Mouse (Mus musculus) small intestine, adult 2 months (tissue): Measurements from ENCODE around the gene Gpatch2l.

Source experiments
- CTCF ChIP-seq: fragments of 200-500 bp; IDR thresholded peaks from 2 replicates; pipeline ENCODE4 v1.5.1; 2012; ENCODE audit warnings: low read depth, mild to moderate bottlenecking, control low read depth, inconsistent platforms, low read length, moderate library complexity, mixed read lengths; ENCODE audit not compliant: insufficient replicate concordance, insufficient read length; ENCODE audit errors: extremely low read depth
- POLR2A ChIP-seq: fragments of 200-500 bp; IDR thresholded peaks from 2 replicates; pipeline ENCODE4 v1.6.1; 2012; ENCODE audit warnings: low read depth, mild to moderate bottlenecking, control low read depth, inconsistent platforms, low read length, moderate library complexity

- no peak for TF ChIP-seq POLR2A
- no peak for TF ChIP-seq CTCF
Observed at GRCm38 (mm10) chr12:86331248-86331647, 89.6 kb downstream of the Gpatch2l start.
